Mouse (Mus musculus): ENCODE data around the gene Gys2. TPM values are rescaled to one million over a fixed set of nuclear protein-coding genes. Genes with fewer than 3 reads are reported as not detected.
"Not testable (repeated sequence)": the region's sequence is repeated elsewhere in the genome, so short reads cannot be mapped to it uniquely, and the experiment has no call there.

Gene Gys2
- total RNA-seq (2018; cell fraction: chromatin; rRNA removed) = not detected
- total RNA-seq (2018; cell fraction: cytosol; rRNA removed) = not detected
- not detected for total RNA-seq (2018; cell fraction: nucleus; rRNA removed)
- polyA plus RNA-seq (2018) = not detected in 3 replicates

DNA sequence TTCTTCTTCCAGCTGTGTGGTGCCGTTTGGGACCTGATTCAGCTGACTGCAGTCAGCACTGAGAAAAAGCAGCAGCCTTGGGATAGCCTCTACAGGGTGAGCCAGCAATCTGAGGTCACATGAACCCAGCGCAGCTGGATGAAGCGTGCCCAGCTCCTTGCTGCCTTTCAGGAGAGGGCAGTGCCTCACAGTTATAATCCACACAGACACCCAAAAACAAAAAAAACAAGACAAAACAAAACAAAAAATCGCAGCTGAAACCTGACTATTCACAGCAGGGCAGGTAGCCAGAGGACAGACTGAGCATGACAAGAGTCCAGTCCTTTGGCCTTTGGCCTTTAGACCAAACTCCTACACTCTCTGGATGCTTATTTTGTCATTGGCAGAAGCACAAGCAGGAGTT, at the start of gene Gys2:
Gene Gys2, minus strand, starts transcription at position 309 of the 403 bp plus-strand sequence.
- Histone ChIP-seq H3K4me3 (ENCODE audit: inconsistent target) (no peak within 1 kb of the TSS), H3K27ac (no peak within 1 kb of the TSS), H3K36me3 (ENCODE audit: inconsistent target) (no peaks in the 10 kb centered on the region), H3K79me2 (ENCODE audit: inconsistent target) (no peaks in the 10 kb centered on the region)
- 86% methylated on average over 4 of the region's 4 CpGs for WGBS (ENCODE audit: missing documents)

DNA sequence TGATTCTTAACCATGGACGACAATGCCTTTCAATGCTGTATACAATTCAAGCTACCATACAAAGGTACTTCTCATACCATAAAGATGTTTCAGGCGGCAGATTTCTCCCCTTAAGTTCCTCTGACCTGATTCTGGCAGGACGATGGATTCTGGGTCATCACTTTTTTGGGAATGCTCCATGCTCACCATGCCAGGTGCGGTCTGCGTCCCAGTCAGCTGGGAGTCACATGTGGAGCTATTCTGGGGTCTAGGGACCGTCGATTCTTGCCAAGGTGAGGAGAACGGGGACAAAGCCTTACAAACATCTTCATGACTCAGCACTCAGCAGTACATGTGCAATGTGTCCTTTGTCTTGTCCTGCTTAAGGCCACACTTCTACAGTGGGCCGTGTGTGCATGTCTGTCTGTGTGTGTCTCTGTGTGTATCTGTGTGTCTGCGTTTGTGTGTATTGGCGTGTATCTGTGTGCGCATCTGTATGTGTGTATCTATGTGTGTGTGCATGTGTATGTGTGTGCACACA, 48.7 kb upstream of the Gys2 start:
- WGBS (ENCODE audit: missing documents) = 86% methylated on average over 12 of the region's 12 CpGs
- Histone ChIP-seq H3K27ac (no peak overlapping the region), H3K4me3 (ENCODE audit: inconsistent target) (no peak overlapping the region), H3K36me3 (ENCODE audit: inconsistent target) (no peaks in the 10 kb centered on the region), H3K79me2 (ENCODE audit: inconsistent target) (no peaks in the 10 kb centered on the region)

- 16% methylated on average over 6 of the region's 6 CpGs for WGBS (ENCODE audit: missing documents)
- Histone ChIP-seq H3K27ac (no peak overlapping the region), H3K79me2 (ENCODE audit: inconsistent target) (no peaks in the 10 kb centered on the region), H3K4me3 (ENCODE audit: inconsistent target) (no peak overlapping the region), H3K36me3 (ENCODE audit: inconsistent target) (no peaks in the 10 kb centered on the region)
Observed at GRCm38 (mm10) chr6:142519110-142519509, 46.2 kb upstream of the Gys2 start.

GRCm38 (mm10) chr6:142515379-142515778, 42.5 kb upstream of the Gys2 start:
- H3K27ac ChIP-seq; H3K4me3 ChIP-seq (ENCODE audit: inconsistent target); H3K79me2 ChIP-seq (ENCODE audit: inconsistent target); H3K36me3 ChIP-seq (ENCODE audit: inconsistent target): not testable (repeated sequence)
- WGBS (ENCODE audit: missing documents) = 88% methylated on average over 7 of the region's 9 CpGs

DNA sequence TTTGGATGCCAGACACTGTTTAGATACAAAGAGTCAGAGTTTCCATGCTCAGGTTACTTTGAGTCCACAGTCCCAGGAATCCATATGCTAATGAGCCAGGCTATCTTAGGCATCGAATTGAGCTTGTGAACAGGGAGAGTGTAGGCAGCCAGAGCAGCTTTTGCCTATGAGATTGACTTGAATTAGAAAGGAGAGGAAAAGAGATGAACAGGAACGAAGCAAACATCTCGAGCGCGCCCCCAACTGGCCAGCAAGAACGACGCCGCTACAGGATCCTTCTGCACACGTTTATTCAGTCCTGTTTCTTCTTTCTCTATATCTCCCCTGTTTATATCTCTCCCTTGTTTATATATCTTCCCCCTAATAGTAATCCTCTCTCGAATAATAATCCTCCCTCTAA, 42.0 kb upstream of the Gys2 start:
- Histone ChIP-seq H3K79me2 (ENCODE audit: inconsistent target) (no peaks in the 10 kb centered on the region), H3K36me3 (ENCODE audit: inconsistent target) (no peaks in the 10 kb centered on the region), H3K4me3 (ENCODE audit: inconsistent target) (no peak overlapping the region), H3K27ac (no peak overlapping the region)
- 0% methylated on average over 7 of the region's 10 CpGs for WGBS (ENCODE audit: missing documents)

GRCm38 (mm10) chr6:142512902-142513301, 40.0 kb upstream of the Gys2 start:
- no peak overlapping the region for H3K4me3 ChIP-seq (ENCODE audit: inconsistent target)
- no peaks in the 10 kb centered on the region for H3K36me3 ChIP-seq (ENCODE audit: inconsistent target)
- 87% methylated on average over 3 of the region's 3 CpGs for WGBS (ENCODE audit: missing documents)
- no peaks in the 10 kb centered on the region for H3K79me2 ChIP-seq (ENCODE audit: inconsistent target)
- H3K27ac ChIP-seq = no peak overlapping the region

DNA sequence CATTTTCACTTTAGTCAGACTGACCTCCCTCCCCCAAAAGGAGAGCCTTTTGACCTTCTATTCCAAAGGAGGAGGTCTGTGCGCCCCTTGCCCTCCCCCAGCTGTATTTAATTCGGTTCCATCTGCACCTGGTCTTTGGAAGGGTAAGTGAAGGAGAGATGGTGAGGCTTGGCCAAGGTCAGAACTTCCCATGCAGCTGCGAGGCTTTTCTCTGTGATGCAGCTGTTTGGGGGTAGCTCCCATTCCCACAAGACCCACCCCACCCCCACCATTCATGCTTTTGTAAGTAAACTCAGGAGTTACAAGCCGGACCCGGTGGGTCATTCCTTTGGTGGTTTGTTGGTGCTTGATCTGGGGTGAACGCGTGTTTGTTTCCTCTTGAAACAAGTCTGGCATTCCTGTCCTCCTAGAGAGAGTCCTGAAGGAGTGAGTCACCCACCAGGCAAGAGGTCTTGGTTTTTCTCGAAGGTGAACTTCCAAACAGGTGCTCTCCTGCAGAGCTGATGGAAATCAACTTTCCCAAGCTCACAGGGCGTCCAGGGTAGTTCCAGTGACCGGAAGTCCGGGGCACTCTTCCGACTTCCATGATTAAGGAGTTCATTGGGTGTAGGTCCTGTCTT, 38.7 kb upstream of the Gys2 start:
- Histone ChIP-seq H3K79me2 (ENCODE audit: inconsistent target) (no peaks in the 10 kb centered on the region), H3K4me3 (ENCODE audit: inconsistent target) (no peak overlapping the region), H3K36me3 (ENCODE audit: inconsistent target) (no peaks in the 10 kb centered on the region), H3K27ac (no peak overlapping the region)
- 56% methylated on average over 12 of the region's 12 CpGs for WGBS (ENCODE audit: missing documents)

DNA sequence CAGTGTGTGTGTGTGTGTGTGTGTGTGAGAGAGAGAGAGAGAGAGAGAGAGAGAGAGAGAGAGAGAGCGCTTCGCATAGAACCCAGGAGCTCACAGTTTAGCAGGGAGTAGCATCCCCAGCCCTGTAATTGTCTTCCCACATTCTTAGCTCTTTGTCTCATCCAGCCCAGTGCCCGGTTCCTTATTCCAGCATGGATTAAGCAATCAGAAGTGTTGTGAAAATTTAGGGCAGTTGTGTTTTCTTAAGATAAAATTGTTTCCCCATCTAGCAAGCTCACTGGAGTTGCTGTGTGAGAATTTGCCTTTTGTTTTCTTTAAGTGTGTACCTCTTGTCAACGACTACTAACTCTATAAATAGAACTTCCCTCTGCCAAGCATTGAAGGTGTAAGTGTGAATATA, 35.8 kb upstream of the Gys2 start:
- Histone ChIP-seq H3K36me3 (ENCODE audit: inconsistent target) (no peaks in the 10 kb centered on the region), H3K4me3 (ENCODE audit: inconsistent target) (no peak overlapping the region), H3K79me2 (ENCODE audit: inconsistent target) (no peaks in the 10 kb centered on the region), H3K27ac (no peak overlapping the region)
- WGBS (ENCODE audit: missing documents) = 19% methylated on average over 4 of the region's 4 CpGs

DNA sequence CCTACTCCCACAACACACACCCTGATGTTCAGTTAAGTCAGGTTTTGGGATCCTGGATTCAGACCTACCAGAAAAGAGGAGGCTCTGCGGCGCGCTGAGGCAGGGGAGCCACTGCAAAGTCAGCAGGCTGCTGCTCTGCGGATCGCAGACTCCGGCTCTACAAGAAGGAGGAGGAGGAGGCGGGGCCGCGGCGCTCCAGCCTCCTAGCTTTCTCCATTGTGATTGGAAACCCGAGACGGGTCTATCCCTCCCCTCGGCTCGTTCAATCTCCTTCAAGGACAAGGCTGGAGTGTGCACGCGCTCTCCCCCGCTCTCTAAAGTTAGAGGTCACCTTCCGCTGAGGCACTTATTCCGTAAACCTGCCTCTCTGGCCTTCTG, 34.9 kb upstream of the Gys2 start, which contains the start of gene Ldhb:
Gene Ldhb, minus strand, starts transcription at position 173 of the 378 bp plus-strand sequence.
- Histone ChIP-seq H3K79me2 (ENCODE audit: inconsistent target) (no peaks in the 10 kb centered on the region), H3K4me3 (ENCODE audit: inconsistent target) (peak within 1 kb of the TSS; percentile 18), H3K36me3 (ENCODE audit: inconsistent target) (no peaks in the 10 kb centered on the region), H3K27ac (no peak within 1 kb of the TSS)
- WGBS (ENCODE audit: missing documents) = 4% methylated on average over 19 of the region's 19 CpGs

DNA sequence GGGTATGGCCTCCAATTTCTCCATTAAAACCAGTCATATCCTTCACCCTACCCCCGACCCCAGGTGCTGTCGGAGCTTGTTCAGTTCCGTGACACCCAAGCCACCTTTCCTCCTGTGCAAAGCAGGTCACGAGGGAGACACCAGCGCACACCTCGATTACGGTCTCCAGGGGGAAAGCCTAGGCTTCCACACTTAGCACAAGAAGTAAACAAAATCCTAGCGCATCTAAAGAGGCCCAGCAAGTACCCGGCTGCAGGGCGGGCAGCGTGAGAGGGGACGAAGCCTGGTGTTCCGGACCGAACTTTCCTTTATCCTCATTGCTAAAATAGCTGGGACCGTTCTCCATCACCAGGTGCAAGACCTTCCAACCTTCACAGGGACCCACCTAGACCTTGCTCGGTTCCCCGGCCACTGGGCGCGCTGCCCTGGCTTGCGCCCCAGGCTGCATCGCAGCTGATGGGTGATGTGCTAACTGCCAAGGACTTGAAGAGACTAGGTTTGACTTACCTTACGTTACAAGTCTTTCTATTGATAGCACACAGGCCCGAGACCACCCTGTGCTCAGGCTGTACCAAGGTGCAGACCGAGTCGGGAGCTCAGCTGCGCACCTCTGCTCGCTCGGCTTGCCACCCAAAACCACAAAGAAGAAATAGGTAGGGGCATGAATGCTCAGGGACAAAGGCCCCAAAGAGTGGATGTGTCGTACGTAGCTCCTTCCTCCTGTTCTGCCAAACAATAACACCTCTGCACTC, 34.3 kb upstream of the Gys2 start:
- Histone ChIP-seq H3K79me2 (ENCODE audit: inconsistent target) (no peaks in the 10 kb centered on the region), H3K4me3 (ENCODE audit: inconsistent target) (peak overlapping the region; percentile 18), H3K27ac (no peak overlapping the region), H3K36me3 (ENCODE audit: inconsistent target) (no peaks in the 10 kb centered on the region)
- 24% methylated on average over 30 of the region's 30 CpGs for WGBS (ENCODE audit: missing documents)

DNA sequence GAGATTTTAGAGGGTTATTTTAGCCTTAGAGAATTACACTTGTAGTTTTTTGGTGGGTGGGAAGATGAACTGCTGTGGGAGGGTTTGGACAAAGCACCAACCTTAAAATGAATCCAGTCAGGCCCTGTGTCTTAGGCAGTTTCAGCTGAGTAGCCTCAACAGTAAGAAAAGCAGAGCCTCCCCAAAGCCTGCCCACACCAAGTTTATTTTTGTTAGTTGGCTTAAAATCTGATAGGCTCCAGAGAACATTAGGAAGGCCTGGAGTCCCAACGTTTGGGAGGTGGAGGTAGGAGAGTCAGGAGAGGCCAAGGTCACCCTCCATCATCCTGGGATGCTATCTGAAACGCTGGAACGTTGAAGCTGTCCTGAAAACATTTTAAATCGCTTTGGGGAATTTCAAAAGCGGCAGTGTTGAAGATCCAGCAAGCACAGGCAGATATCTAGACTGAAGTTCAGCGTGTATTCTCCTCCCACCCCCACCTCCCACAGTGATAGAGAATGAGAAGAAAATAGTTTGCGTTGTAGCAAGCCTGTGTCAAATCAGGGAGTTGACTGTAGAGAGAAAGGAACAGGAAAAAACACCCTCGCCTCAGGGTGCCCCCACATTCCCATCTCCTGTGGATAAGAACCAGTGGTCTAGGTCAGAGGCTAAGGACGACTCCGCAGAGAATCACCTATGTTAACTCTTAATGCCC, 33.6 kb upstream of the Gys2 start:
- WGBS (ENCODE audit: missing documents) = 76% methylated on average over 10 of the region's 10 CpGs
- Histone ChIP-seq H3K27ac (no peak overlapping the region), H3K4me3 (ENCODE audit: inconsistent target) (no peak overlapping the region), H3K36me3 (ENCODE audit: inconsistent target) (no peaks in the 10 kb centered on the region), H3K79me2 (ENCODE audit: inconsistent target) (no peaks in the 10 kb centered on the region)

GRCm38 (mm10) chr6:142503601-142504000, 30.7 kb upstream of the Gys2 start:
- Histone ChIP-seq H3K27ac (no peak overlapping the region), H3K36me3 (ENCODE audit: inconsistent target) (no peaks in the 10 kb centered on the region), H3K79me2 (ENCODE audit: inconsistent target) (no peaks in the 10 kb centered on the region), H3K4me3 (ENCODE audit: inconsistent target) (no peak overlapping the region)
- WGBS (ENCODE audit: missing documents) = 89% methylated on average over 8 of the region's 8 CpGs

- Histone ChIP-seq H3K36me3 (ENCODE audit: inconsistent target) (no peaks in the 10 kb centered on the region), H3K79me2 (ENCODE audit: inconsistent target) (no peaks in the 10 kb centered on the region), H3K27ac (no peak overlapping the region), H3K4me3 (ENCODE audit: inconsistent target) (no peak overlapping the region)
- WGBS (ENCODE audit: missing documents) = 95% methylated on average over 10 of the region's 10 CpGs
Observed at GRCm38 (mm10) chr6:142502519-142503125, 29.7 kb upstream of the Gys2 start.

- not testable (repeated sequence) for H3K36me3 ChIP-seq (ENCODE audit: inconsistent target); H3K79me2 ChIP-seq (ENCODE audit: inconsistent target); H3K4me3 ChIP-seq (ENCODE audit: inconsistent target); H3K27ac ChIP-seq
- WGBS (ENCODE audit: missing documents) = 98% methylated on average over 6 of the region's 6 CpGs
Observed at GRCm38 (mm10) chr6:142490114-142490513, 17.2 kb upstream of the Gys2 start.

Data from macrophage (primary cell).